Mouse (Mus musculus) kidney, postnatal 4 days (tissue): ENCODE results near the gene Tcf19.
"Not testable (repeated sequence)": the region's sequence is repeated elsewhere in the genome, so short reads cannot be mapped to it uniquely, and the experiment has no call there.

ENCODE experiments used
- DNase-seq, 2 experiments: peaks; one replicate each; pipeline ENCODE4 v3.0.0; 2021; ENCODE audit warnings: mixed read lengths in 2 of 2

Gene Tcf19

GRCm38 (mm10) chr17:35469842-35470751, 46.5 kb downstream of the Tcf19 start, which contains the start of gene H2-Q10:
H2-Q10 (plus strand) TSS chr17:35470089.
- peak; percentile 20 to 30 for DNase-seq

GRCm38 (mm10) chr17:35468936-35469335, 47.7 kb downstream of the Tcf19 start:
- DNase-seq = not testable (repeated sequence)

GRCm38 (mm10) chr17:35465651-35466050, 51.0 kb downstream of the Tcf19 start:
- peak; percentile 54 to 61 for DNase-seq
